Mouse (Mus musculus) liver, embryonic 14.5 days (tissue): Measurements from ENCODE around the gene Mdh1b.

Experiments used
- CTCF ChIP-seq: IDR thresholded peaks from 2 replicates; pipeline ENCODE4 v1.5.1; 2016; ENCODE audit warnings: antibody characterized with exemption, low read depth, control low read depth
- EP300 ChIP-seq: IDR thresholded peaks from 2 replicates; pipeline ENCODE4 v1.6.1; 2016; ENCODE audit warnings: antibody characterized with exemption, low read depth

DNA sequence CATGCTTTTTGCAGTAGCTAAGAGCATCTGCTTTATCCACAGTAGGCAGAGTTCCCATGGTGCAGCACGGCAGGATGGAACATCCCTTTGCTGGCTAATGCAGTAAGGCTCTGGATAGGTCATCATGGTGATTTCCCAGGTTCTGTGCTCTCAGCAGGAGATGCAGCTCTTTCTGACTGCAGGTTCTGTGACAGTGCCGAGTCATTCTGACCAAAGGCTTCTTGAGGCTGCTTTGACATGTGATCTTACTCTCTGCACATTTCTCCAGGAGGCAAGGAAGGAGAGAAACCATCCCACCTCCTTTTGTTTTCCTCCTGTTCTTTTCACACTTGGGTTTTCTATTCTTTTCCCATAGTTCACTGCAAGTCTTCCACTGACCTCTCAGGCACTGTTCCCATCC, 25.9 kb upstream of the Mdh1b start:
- TF ChIP-seq CTCF, result no peak
- no peak for TF ChIP-seq EP300
